Mouse (Mus musculus): Measurements from ENCODE around the gene Kiss1r.

DNA sequence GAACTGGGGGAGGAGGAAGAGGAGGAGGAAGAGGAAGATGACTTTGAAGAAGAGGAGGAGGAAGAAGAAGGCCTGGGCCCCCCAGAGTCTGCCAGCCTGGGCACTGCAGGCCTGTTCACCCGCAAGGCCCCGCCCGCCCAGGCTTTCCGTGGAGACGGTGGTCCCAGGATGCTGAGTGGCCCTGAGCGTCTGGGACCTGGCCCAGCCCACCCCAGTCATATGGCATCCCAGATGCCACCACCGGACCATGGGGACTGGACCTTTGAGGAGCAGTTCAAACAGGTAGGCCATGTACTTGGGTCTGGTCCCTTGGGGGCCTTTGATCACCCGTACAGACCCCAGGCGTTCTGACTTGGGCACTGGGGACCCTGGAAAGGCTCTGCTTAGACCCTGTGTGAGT, 15.0 kb downstream of the Kiss1r start:
- TF ChIP-seq CTCF (IDR thresholded peaks at IDR 0.05; ENCODE audit: low read depth, low read length) (no peak), POLR2A (IDR thresholded peaks at IDR 0.05; ENCODE audit: borderline replicate concordance, low read depth, low read length) (no peak)

Data from bone marrow macrophage, adult 2 months (primary cell).